Mouse (Mus musculus): Measurements from ENCODE around the gene Crybg3. TPM values are rescaled to one million over a fixed set of nuclear protein-coding genes. Genes with fewer than 3 reads are reported as not detected.
A peak's percentile ranks its signal among the peaks of the same experiment; 100 is the strongest.
"Not testable (repeated sequence)": the region's sequence is repeated elsewhere in the genome, so short reads cannot be mapped to it uniquely, and the experiment has no call there.

Gene Crybg3
- polyA plus RNA-seq, 1 experiment from 2014 or later: 7.3 TPM

- Histone ChIP-seq H3K4me2 (ENCODE audit: low read depth) (peak within 1 kb of the TSS; percentile 61), H3K9ac (ENCODE audit: low read length) (peak within 1 kb of the TSS; percentile 52), H3K27ac (ENCODE audit: low read depth, low read length) (no peak within 1 kb of the TSS), H3K36me3 (ENCODE audit: control insufficient read depth, insufficient read depth, low read length) (no peaks in the 10 kb centered on the region), H3K27me3 (ENCODE audit: control insufficient read depth, insufficient read depth, low read length) (no peaks in the 10 kb centered on the region), H3K9me3 (ENCODE audit: control insufficient read depth, low read length) (no peaks in the 10 kb centered on the region), H3K4me1 (ENCODE audit: control insufficient read depth, insufficient read depth, low read length) (no peaks in the 10 kb centered on the region), H3K4me3 (ENCODE audit: low read depth, low read length) (peak within 1 kb of the TSS; percentile 54)
- DNase-seq (ENCODE audit: low spot score): peak; percentile 86
- peak; percentile 95 for ATAC-seq (ENCODE audit: insufficient read depth, low FRiP score, low TSS enrichment)
- WGBS: 1% methylated on average over 48 of the region's 56 CpGs
Observed at GRCm38 (mm10) chr16:59471637-59472278, 129.0 kb downstream of the Crybg3 start, which contains the start of gene Riox2. Gene Riox2 (plus strand): TSS chr16:59471775.

- no peaks in the 10 kb centered on the region for H3K9me3 ChIP-seq (ENCODE audit: control insufficient read depth, low read length)
- H3K4me2 ChIP-seq (ENCODE audit: low read depth): no peak overlapping the region
- DNase-seq (ENCODE audit: low spot score) (no peak), ATAC-seq (ENCODE audit: insufficient read depth, low FRiP score, low TSS enrichment) (no peak)
- no peak overlapping the region for H3K9ac ChIP-seq (ENCODE audit: low read length)
- no peak overlapping the region for H3K27ac ChIP-seq (ENCODE audit: low read depth, low read length)
- H3K4me3 ChIP-seq (ENCODE audit: low read depth, low read length): no peak overlapping the region
- no peaks in the 10 kb centered on the region for H3K4me1 ChIP-seq (ENCODE audit: control insufficient read depth, insufficient read depth, low read length)
- 91% methylated on average over 1 of the region's 1 CpGs for WGBS
- H3K27me3 ChIP-seq (ENCODE audit: control insufficient read depth, insufficient read depth, low read length): no peaks in the 10 kb centered on the region
- no peaks in the 10 kb centered on the region for H3K36me3 ChIP-seq (ENCODE audit: control insufficient read depth, insufficient read depth, low read length)
Observed at GRCm38 (mm10) chr16:59469846-59470245, 130.9 kb downstream of the Crybg3 start.

- Histone ChIP-seq H3K9ac (ENCODE audit: low read length) (no peak overlapping the region), H3K4me2 (ENCODE audit: low read depth) (no peak overlapping the region), H3K27ac (ENCODE audit: low read depth, low read length) (no peak overlapping the region), H3K27me3 (ENCODE audit: control insufficient read depth, insufficient read depth, low read length) (no peaks in the 10 kb centered on the region), H3K9me3 (ENCODE audit: control insufficient read depth, low read length) (no peaks in the 10 kb centered on the region), H3K36me3 (ENCODE audit: control insufficient read depth, insufficient read depth, low read length) (no peaks in the 10 kb centered on the region), H3K4me3 (ENCODE audit: low read depth, low read length) (no peak overlapping the region), H3K4me1 (ENCODE audit: control insufficient read depth, insufficient read depth, low read length) (no peaks in the 10 kb centered on the region)
- WGBS: 81% methylated on average over 6 of the region's 6 CpGs
- DNase-seq (ENCODE audit: low spot score) (no peak), ATAC-seq (ENCODE audit: insufficient read depth, low FRiP score, low TSS enrichment) (no peak)
Observed at GRCm38 (mm10) chr16:59463973-59464372, 136.8 kb downstream of the Crybg3 start.

GRCm38 (mm10) chr16:59463567-59463966 is 137.2 kb downstream of the Crybg3 start:
- Histone ChIP-seq H3K27ac (ENCODE audit: low read depth, low read length) (no peak overlapping the region), H3K9ac (ENCODE audit: low read length) (no peak overlapping the region), H3K4me3 (ENCODE audit: low read depth, low read length) (no peak overlapping the region), H3K9me3 (ENCODE audit: control insufficient read depth, low read length) (no peaks in the 10 kb centered on the region), H3K27me3 (ENCODE audit: control insufficient read depth, insufficient read depth, low read length) (no peaks in the 10 kb centered on the region), H3K36me3 (ENCODE audit: control insufficient read depth, insufficient read depth, low read length) (no peaks in the 10 kb centered on the region), H3K4me1 (ENCODE audit: control insufficient read depth, insufficient read depth, low read length) (no peaks in the 10 kb centered on the region), H3K4me2 (ENCODE audit: low read depth) (no peak overlapping the region)
- peak; percentile 88 for ATAC-seq (ENCODE audit: insufficient read depth, low FRiP score, low TSS enrichment)
- 61% methylated on average over 4 of the region's 4 CpGs for WGBS
- DNase-seq (ENCODE audit: low spot score): no peak

- DNase-seq (ENCODE audit: low spot score); H3K36me3 ChIP-seq (ENCODE audit: control insufficient read depth, insufficient read depth, low read length); H3K9ac ChIP-seq (ENCODE audit: low read length); H3K27me3 ChIP-seq (ENCODE audit: control insufficient read depth, insufficient read depth, low read length); H3K4me3 ChIP-seq (ENCODE audit: low read depth, low read length); H3K9me3 ChIP-seq (ENCODE audit: control insufficient read depth, low read length); H3K4me1 ChIP-seq (ENCODE audit: control insufficient read depth, insufficient read depth, low read length); H3K4me2 ChIP-seq (ENCODE audit: low read depth); H3K27ac ChIP-seq (ENCODE audit: low read depth, low read length); ATAC-seq (ENCODE audit: insufficient read depth, low FRiP score, low TSS enrichment): not testable (repeated sequence)
- WGBS: 77% methylated on average over 5 of the region's 5 CpGs
Observed at GRCm38 (mm10) chr16:59459259-59459861, 141.4 kb downstream of the Crybg3 start.

GRCm38 (mm10) chr16:59451813-59452212 is 149.0 kb downstream of the Crybg3 start:
- 91% methylated on average over 5 of the region's 5 CpGs for WGBS
- Histone ChIP-seq H3K9me3 (ENCODE audit: control insufficient read depth, low read length) (no peaks in the 10 kb centered on the region), H3K4me3 (ENCODE audit: low read depth, low read length) (no peak overlapping the region), H3K4me2 (ENCODE audit: low read depth) (no peak overlapping the region), H3K27me3 (ENCODE audit: control insufficient read depth, insufficient read depth, low read length) (no peaks in the 10 kb centered on the region), H3K4me1 (ENCODE audit: control insufficient read depth, insufficient read depth, low read length) (no peaks in the 10 kb centered on the region), H3K9ac (ENCODE audit: low read length) (no peak overlapping the region), H3K36me3 (ENCODE audit: control insufficient read depth, insufficient read depth, low read length) (no peaks in the 10 kb centered on the region), H3K27ac (ENCODE audit: low read depth, low read length) (no peak overlapping the region)
- ATAC-seq (ENCODE audit: insufficient read depth, low FRiP score, low TSS enrichment) (no peak), DNase-seq (ENCODE audit: low spot score) (no peak)

- DNase-seq (ENCODE audit: low spot score): no peak
- Histone ChIP-seq H3K36me3 (ENCODE audit: control insufficient read depth, insufficient read depth, low read length) (no peaks in the 10 kb centered on the region), H3K27me3 (ENCODE audit: control insufficient read depth, insufficient read depth, low read length) (no peaks in the 10 kb centered on the region), H3K9me3 (ENCODE audit: control insufficient read depth, low read length) (no peaks in the 10 kb centered on the region), H3K4me1 (ENCODE audit: control insufficient read depth, insufficient read depth, low read length) (no peaks in the 10 kb centered on the region), H3K27ac (ENCODE audit: low read depth, low read length) (no peak overlapping the region), H3K4me3 (ENCODE audit: low read depth, low read length) (no peak overlapping the region), H3K9ac (ENCODE audit: low read length) (no peak overlapping the region), H3K4me2 (ENCODE audit: low read depth) (no peak overlapping the region)
- ATAC-seq (ENCODE audit: insufficient read depth, low FRiP score, low TSS enrichment): no peak
Observed at GRCm38 (mm10) chr16:59449092-59449491, 151.7 kb downstream of the Crybg3 start.

GRCm38 (mm10) chr16:59448181-59448580 is 152.6 kb downstream of the Crybg3 start:
- 90% methylated on average over 1 of the region's 1 CpGs for WGBS
- Histone ChIP-seq H3K27me3 (ENCODE audit: control insufficient read depth, insufficient read depth, low read length) (no peaks in the 10 kb centered on the region), H3K27ac (ENCODE audit: low read depth, low read length) (no peak overlapping the region), H3K9ac (ENCODE audit: low read length) (no peak overlapping the region), H3K36me3 (ENCODE audit: control insufficient read depth, insufficient read depth, low read length) (no peaks in the 10 kb centered on the region), H3K4me1 (ENCODE audit: control insufficient read depth, insufficient read depth, low read length) (no peaks in the 10 kb centered on the region), H3K9me3 (ENCODE audit: control insufficient read depth, low read length) (no peaks in the 10 kb centered on the region), H3K4me3 (ENCODE audit: low read depth, low read length) (no peak overlapping the region), H3K4me2 (ENCODE audit: low read depth) (no peak overlapping the region)
- ATAC-seq (ENCODE audit: insufficient read depth, low FRiP score, low TSS enrichment) (no peak), DNase-seq (ENCODE audit: low spot score) (no peak)

- WGBS: 70% methylated on average over 7 of the region's 7 CpGs
- Histone ChIP-seq H3K4me2 (ENCODE audit: low read depth) (no peak overlapping the region), H3K27me3 (ENCODE audit: control insufficient read depth, insufficient read depth, low read length) (no peaks in the 10 kb centered on the region), H3K4me3 (ENCODE audit: low read depth, low read length) (no peak overlapping the region), H3K4me1 (ENCODE audit: control insufficient read depth, insufficient read depth, low read length) (no peaks in the 10 kb centered on the region), H3K27ac (ENCODE audit: low read depth, low read length) (no peak overlapping the region), H3K9me3 (ENCODE audit: control insufficient read depth, low read length) (no peaks in the 10 kb centered on the region), H3K9ac (ENCODE audit: low read length) (no peak overlapping the region), H3K36me3 (ENCODE audit: control insufficient read depth, insufficient read depth, low read length) (no peaks in the 10 kb centered on the region)
- ATAC-seq (ENCODE audit: insufficient read depth, low FRiP score, low TSS enrichment) (no peak), DNase-seq (ENCODE audit: low spot score) (no peak)
Observed at GRCm38 (mm10) chr16:59444880-59445559, 155.8 kb downstream of the Crybg3 start.

All from neural tube, embryonic 11.5 days (tissue).